Mouse (Mus musculus) testis, adult 2 months (tissue): ENCODE data around the gene Cbwd1.

ENCODE experiments used
- CTCF ChIP-seq: fragments of 200-500 bp; IDR thresholded peaks from 2 replicates; pipeline ENCODE4 v1.5.1; 2012; ENCODE audit warnings: low read depth, mild to moderate bottlenecking, inconsistent platforms, low read length, moderate library complexity; ENCODE audit not compliant: control insufficient read depth, insufficient read depth, insufficient replicate concordance
- POLR2A ChIP-seq: fragments of 200-500 bp; IDR thresholded peaks from 2 replicates; pipeline ENCODE4 v1.6.1; 2012; ENCODE audit warnings: low read depth, mild to moderate bottlenecking, inconsistent platforms, low read length, moderate library complexity; ENCODE audit not compliant: control insufficient read depth

GRCm38 (mm10) chr19:25002032-25002431 is 40.6 kb upstream of the Cbwd1 start:
- no peak for TF ChIP-seq CTCF
- no peak for TF ChIP-seq POLR2A
